Mouse (Mus musculus) liver (tissue): ENCODE measurements around the gene Fam222b.

ENCODE experiments used
- DNase-seq: peaks from one replicate; pipeline ENCODE4 v3.0.0-alpha.2; 2020; ENCODE audit warnings: mixed read lengths

Fam222b gene

GRCm38 (mm10) chr11:78166161-78166560 lies 71.7 kb downstream of the Fam222b start:
- no peak for DNase-seq

- no peak for DNase-seq
These were observed 72.2 kb downstream of the Fam222b start for GRCm38 (mm10) chr11:78166640-78167039.

- DNase-seq = no peak
These were observed 72.9 kb downstream of the Fam222b start for GRCm38 (mm10) chr11:78167257-78167959.

GRCm38 (mm10) chr11:78168541-78169468 lies 74.3 kb downstream of the Fam222b start:
- DNase-seq = peak; percentile 79

GRCm38 (mm10) chr11:78170306-78170705 lies 75.8 kb downstream of the Fam222b start:
- DNase-seq = no peak

- no peak for DNase-seq
These were observed 76.9 kb downstream of the Fam222b start for GRCm38 (mm10) chr11:78171328-78171727.

- no peak for DNase-seq
These were observed 77.7 kb downstream of the Fam222b start for GRCm38 (mm10) chr11:78172034-78172747.

- no peak for DNase-seq
These were observed 78.4 kb downstream of the Fam222b start for GRCm38 (mm10) chr11:78172748-78173383.

GRCm38 (mm10) chr11:78174506-78174905 lies 80.0 kb downstream of the Fam222b start:
- no peak for DNase-seq

GRCm38 (mm10) chr11:78175771-78176401 lies 81.4 kb downstream of the Fam222b start:
- DNase-seq = no peak

- peak; percentile 99 for DNase-seq
These were observed 82.0 kb downstream of the Fam222b start, which contains the start of the genes Nek8 and Tlcd1 for GRCm38 (mm10) chr11:78176402-78176862. Gene Nek8 (minus strand): TSS chr11:78176675. Gene Tlcd1 (plus strand): TSS chr11:78176711.

- peak; percentile 55 for DNase-seq
These were observed 82.5 kb downstream of the Fam222b start for GRCm38 (mm10) chr11:78176905-78177331.

GRCm38 (mm10) chr11:78177437-78177836 lies 83.0 kb downstream of the Fam222b start:
- DNase-seq = peak; percentile 82

GRCm38 (mm10) chr11:78177903-78178858 lies 83.7 kb downstream of the Fam222b start:
- DNase-seq = peak; percentile 96

- peak; percentile 75 for DNase-seq
These were observed 84.5 kb downstream of the Fam222b start for GRCm38 (mm10) chr11:78178859-78179437.

GRCm38 (mm10) chr11:78179438-78179999 lies 85.1 kb downstream of the Fam222b start:
- peak; percentile 41 for DNase-seq

- no peak for DNase-seq
These were observed 85.8 kb downstream of the Fam222b start for GRCm38 (mm10) chr11:78180081-78180761.

- no peak for DNase-seq
These were observed 87.4 kb downstream of the Fam222b start for GRCm38 (mm10) chr11:78181830-78182357.

- no peak for DNase-seq
These were observed 88.0 kb downstream of the Fam222b start for GRCm38 (mm10) chr11:78182450-78182849.
